Mouse (Mus musculus) kidney, adult 2 months (tissue): ENCODE results near the gene Fgf18. TPM values are rescaled to one million over a fixed set of nuclear protein-coding genes. Genes with fewer than 3 reads are reported as not detected.
A peak's percentile ranks its signal among the peaks of the same experiment; 100 is the strongest.

Experiments
- DNase-seq: peaks from one replicate; pipeline ENCODE4 v3.0.0; 2021
- H3K27ac ChIP-seq: fragments of 200-500 bp; 2 replicates; pipeline ENCODE4 v1.5.1; 2012; ENCODE audit warnings: low read depth, low read length, control low read depth, inconsistent platforms; ENCODE audit not compliant: insufficient read depth
- H3K27me3 ChIP-seq: fragments of 200-500 bp; replicated peaks from 2 replicates; pipeline ENCODE4 v1.6.1; 2012; ENCODE audit warnings: mild to moderate bottlenecking, moderate library complexity, low read length, inconsistent platforms; ENCODE audit not compliant: control insufficient read depth, insufficient read depth
- H3K36me3 ChIP-seq: fragments of 200-500 bp; 2 replicates; pipeline ENCODE4 v1.6.1; 2012; ENCODE audit warnings: mild to moderate bottlenecking, moderate library complexity, low read length, inconsistent platforms; ENCODE audit not compliant: control insufficient read depth, insufficient read depth
- H3K4me1 ChIP-seq: fragments of 200-500 bp; 2 replicates; pipeline ENCODE4 v1.6.1; 2011; ENCODE audit warnings: low read length; ENCODE audit not compliant: control insufficient read depth, insufficient read depth
- H3K4me3 ChIP-seq: fragments of 200-500 bp; 2 replicates; pipeline ENCODE4 v1.5.1; 2011; ENCODE audit warnings: mild to moderate bottlenecking, low read depth, low read length, control low read depth; ENCODE audit not compliant: insufficient read depth
- CTCF ChIP-seq: fragments of 200-500 bp; conservative IDR thresholded peaks from 2 replicates; pipeline ENCODE4 v1.5.1; 2011; ENCODE audit warnings: low read depth, mild to moderate bottlenecking, control low read depth, low read length, moderate library complexity, mixed read lengths; ENCODE audit not compliant: insufficient read depth, insufficient read length
- POLR2A ChIP-seq: fragments of 200-500 bp; IDR thresholded peaks from one replicate; pipeline ENCODE4 v1.6.1; 2011; ENCODE audit warnings: low read depth, low read length, control low read depth
- WGBS: fragments of 180-500 bp; shearing (Covaris S2); methylation state at CpG from one replicate; pipeline ENCODE4 v1.1.7; 2018; 5-methylcytosine and 5-hydroxymethylcytosine counted together
- polyA plus RNA-seq: library from polyadenylated mRNA; depleted of rRNA; stranded (reverse); fragments of >200 nt; gene quantifications from 2 replicates; pipeline ENCODE4 v1.2.3, GENCODE M21; 2012; rRNA removed

Fgf18 gene
- 0.50 and 0.52 TPM in 2 replicates for polyA plus RNA-seq

- under 1% methylated on average over 47 of the region's 53 CpGs for WGBS
- TF ChIP-seq CTCF (no peak), POLR2A (no peak)
- Histone ChIP-seq H3K4me3 (peak within 1 kb of the TSS; percentile 46), H3K27ac (no peak within 1 kb of the TSS), H3K36me3 (peaks cover 4% of the 10 kb centered on the region), H3K27me3 (no peaks in the 10 kb centered on the region), H3K4me1 (peaks cover 2% of the 10 kb centered on the region; the same call in 1 of the 2 replicates)
- peak; percentile 48 for DNase-seq
Measured at GRCm38 (mm10) chr11:33147171-33147571, at the start of gene Fgf18. Gene Fgf18, minus strand, starts transcription at chr11:33147400.

- H3K4me1 ChIP-seq = no peaks in the 10 kb centered on the region
- no peak overlapping the region for H3K4me3 ChIP-seq
- H3K27ac ChIP-seq = no peak overlapping the region
- no peak for DNase-seq
- WGBS = 11% methylated on average over 24 of the region's 24 CpGs
- H3K27me3 ChIP-seq = peaks cover 10% of the 10 kb centered on the region
- TF ChIP-seq POLR2A (no peak), CTCF (no peak)
- H3K36me3 ChIP-seq = no peaks in the 10 kb centered on the region
Measured at GRCm38 (mm10) chr11:33196447-33197132, 49.4 kb upstream of the Fgf18 start.

- Histone ChIP-seq H3K4me3 (no peak overlapping the region), H3K4me1 (no peaks in the 10 kb centered on the region), H3K27ac (no peak overlapping the region), H3K27me3 (peaks cover 7% of the 10 kb centered on the region), H3K36me3 (no peaks in the 10 kb centered on the region)
- no peak for DNase-seq
- TF ChIP-seq POLR2A = no peak
- no peak for TF ChIP-seq CTCF
- WGBS = 8% methylated on average over 25 of the region's 25 CpGs
Measured at GRCm38 (mm10) chr11:33195531-33196446, 48.6 kb upstream of the Fgf18 start.

GRCm38 (mm10) chr11:33195061-33195460 is 47.9 kb upstream of the Fgf18 start:
- no peak for TF ChIP-seq CTCF
- no peak for TF ChIP-seq POLR2A
- WGBS = 51% methylated on average over 7 of the region's 7 CpGs
- Histone ChIP-seq H3K27me3 (peaks cover 4% of the 10 kb centered on the region), H3K4me3 (no peak overlapping the region), H3K27ac (no peak overlapping the region), H3K36me3 (no peaks in the 10 kb centered on the region), H3K4me1 (no peaks in the 10 kb centered on the region)
- DNase-seq = no peak

GRCm38 (mm10) chr11:33193695-33194094 is 46.5 kb upstream of the Fgf18 start:
- DNase-seq = no peak
- no peak overlapping the region for H3K4me3 ChIP-seq
- no peaks in the 10 kb centered on the region for H3K4me1 ChIP-seq
- H3K27ac ChIP-seq = no peak overlapping the region
- H3K27me3 ChIP-seq = peaks cover under 1% of the 10 kb centered on the region; the same call in 1 of the 2 replicates
- no peak for TF ChIP-seq CTCF
- no peak for TF ChIP-seq POLR2A
- 10% methylated on average over 12 of the region's 12 CpGs for WGBS
- H3K36me3 ChIP-seq = no peaks in the 10 kb centered on the region

- DNase-seq = no peak
- H3K36me3 ChIP-seq = no peaks in the 10 kb centered on the region
- no peak overlapping the region for H3K4me3 ChIP-seq
- no peaks in the 10 kb centered on the region for H3K4me1 ChIP-seq
- no peak overlapping the region for H3K27ac ChIP-seq
- WGBS = 89% methylated on average over 3 of the region's 3 CpGs
- TF ChIP-seq CTCF (no peak), POLR2A (no peak)
- H3K27me3 ChIP-seq = no peaks in the 10 kb centered on the region; the same call in 1 of the 2 replicates
Measured at GRCm38 (mm10) chr11:33181804-33182203, 34.6 kb upstream of the Fgf18 start.

- no peak for DNase-seq
- H3K4me1 ChIP-seq = no peaks in the 10 kb centered on the region
- no peaks in the 10 kb centered on the region; the same call in 1 of the 2 replicates for H3K27me3 ChIP-seq
- H3K36me3 ChIP-seq = no peaks in the 10 kb centered on the region
- H3K4me3 ChIP-seq = no peak overlapping the region
- TF ChIP-seq POLR2A (no peak), CTCF (no peak)
- 4% methylated on average over 18 of the region's 18 CpGs for WGBS
- no peak overlapping the region for H3K27ac ChIP-seq
Measured at GRCm38 (mm10) chr11:33180701-33181116, 33.5 kb upstream of the Fgf18 start.
